Mouse (Mus musculus): ENCODE results near the gene Coa5.

DNA sequence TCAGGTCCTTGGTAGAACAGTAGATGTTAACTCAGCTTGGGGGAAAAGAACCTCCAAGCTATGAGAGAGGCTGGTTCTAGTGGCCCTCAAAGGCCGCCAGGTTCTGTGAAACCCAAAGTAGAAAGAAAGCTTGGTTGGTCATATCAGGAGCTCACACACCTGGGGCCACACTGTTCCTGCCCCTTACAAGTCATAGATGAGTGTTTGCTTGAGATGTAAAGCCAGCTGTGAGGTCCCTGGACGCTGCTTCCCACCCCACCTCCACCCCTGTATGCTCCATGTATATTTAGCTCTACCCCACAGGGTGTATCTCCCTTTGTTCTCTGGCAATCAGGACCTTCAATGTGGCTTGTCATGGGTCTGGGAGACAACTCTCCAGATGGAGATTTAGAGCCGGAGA, 21.2 kb downstream of the Coa5 start:
- TF ChIP-seq CTCF (IDR thresholded peaks at IDR 0.05; ENCODE audit: low read depth, low read length) = no peak
- TF ChIP-seq POLR2A (IDR thresholded peaks at IDR 0.05; ENCODE audit: extremely low read depth, insufficient read depth, low read length) = no peak
